Mouse (Mus musculus): ENCODE data around the gene Zcchc24.
A peak's percentile ranks its signal among the peaks of the same experiment; 100 is the strongest.

The Zcchc24 gene

DNA sequence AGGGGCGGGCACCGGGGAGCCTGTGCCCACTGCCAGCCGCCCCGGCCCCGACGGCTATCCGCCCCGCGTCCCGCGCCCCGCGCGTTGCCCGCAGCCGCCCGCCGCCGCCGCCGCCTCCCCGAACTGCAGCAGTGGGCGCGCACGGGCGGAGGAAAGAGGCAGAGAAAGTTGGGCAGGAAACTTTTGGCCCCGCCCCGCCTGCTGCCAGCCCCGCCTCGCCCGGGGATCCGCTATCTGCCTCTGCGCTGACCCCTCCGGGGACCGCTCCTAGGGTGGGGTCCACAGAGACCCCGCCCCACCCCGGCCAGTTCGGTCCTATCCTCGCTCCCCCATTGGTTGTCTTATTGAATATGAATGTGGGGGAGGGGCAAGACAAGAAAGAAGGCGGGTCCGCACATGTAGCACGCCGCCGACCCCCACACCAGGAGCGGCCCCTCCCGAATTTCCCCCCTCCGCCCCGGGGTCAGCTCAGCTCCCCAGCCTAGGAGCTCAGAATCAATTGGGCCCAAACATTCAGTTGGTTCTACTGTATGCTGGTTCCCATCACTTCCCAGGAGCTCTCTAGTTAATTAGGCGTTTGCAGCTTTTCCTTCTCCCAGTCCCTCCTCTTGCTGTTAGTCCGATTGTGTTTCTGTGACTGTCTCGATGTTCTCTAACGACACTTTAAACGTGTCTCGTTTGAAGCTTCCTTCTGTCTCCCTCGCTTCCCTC lies at the start of gene Zcchc24:
Gene Zcchc24 (minus strand): TSS at position 125 of the 711 bp plus-strand sequence.
- peak; percentile 95 for DNase-seq (ENCODE audit: low read depth, low spot score)

DNA sequence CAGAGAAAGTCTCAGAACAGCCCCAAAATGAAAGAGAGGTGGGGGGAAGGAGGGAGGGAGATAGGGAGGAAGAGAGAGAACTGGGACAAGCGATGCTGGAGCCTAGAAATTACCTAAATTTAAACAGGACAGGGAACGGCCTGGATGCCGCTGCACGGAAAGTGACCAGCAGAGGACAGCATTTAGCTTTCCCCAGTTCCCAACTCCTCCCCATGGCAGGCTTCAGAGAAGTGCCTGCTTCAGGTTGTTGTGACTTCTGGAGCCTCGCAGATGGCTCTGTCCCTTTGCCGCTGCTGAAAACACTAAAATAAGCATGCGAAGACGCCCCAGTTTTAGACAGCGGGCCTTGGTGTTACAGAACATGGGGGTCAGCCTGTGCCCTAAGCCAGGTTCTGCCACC lies 47.6 kb upstream of the Zcchc24 start:
- peak; percentile 79 for DNase-seq (ENCODE audit: low read depth, low spot score)

DNA sequence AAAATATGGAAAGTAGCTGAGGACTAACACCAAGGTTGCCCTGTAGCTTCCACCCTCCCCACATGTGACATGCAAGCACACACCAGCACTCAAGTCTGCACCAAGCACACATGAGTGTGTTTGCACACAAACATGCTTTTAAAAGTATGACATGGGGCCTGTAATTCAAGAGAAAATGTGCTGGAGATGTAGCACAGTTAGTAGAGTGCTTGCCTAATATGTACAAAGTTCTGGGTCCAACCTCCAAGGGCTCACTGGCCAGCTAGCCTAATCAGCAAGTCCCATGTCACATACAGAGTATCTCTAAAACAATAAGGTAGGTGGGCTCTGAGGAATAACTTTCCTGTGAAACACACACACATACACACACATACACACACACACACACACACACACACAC lies 45.3 kb upstream of the Zcchc24 start:
- no peak for DNase-seq (ENCODE audit: low read depth, low spot score)

- DNase-seq (ENCODE audit: low read depth, low spot score): peak; percentile 77
Observed at GRCm38 (mm10) chr14:25811026-25811425, 42.2 kb upstream of the Zcchc24 start.

- DNase-seq (ENCODE audit: low read depth, low spot score): no peak
Observed at GRCm38 (mm10) chr14:25806561-25806960, 37.7 kb upstream of the Zcchc24 start.

DNA sequence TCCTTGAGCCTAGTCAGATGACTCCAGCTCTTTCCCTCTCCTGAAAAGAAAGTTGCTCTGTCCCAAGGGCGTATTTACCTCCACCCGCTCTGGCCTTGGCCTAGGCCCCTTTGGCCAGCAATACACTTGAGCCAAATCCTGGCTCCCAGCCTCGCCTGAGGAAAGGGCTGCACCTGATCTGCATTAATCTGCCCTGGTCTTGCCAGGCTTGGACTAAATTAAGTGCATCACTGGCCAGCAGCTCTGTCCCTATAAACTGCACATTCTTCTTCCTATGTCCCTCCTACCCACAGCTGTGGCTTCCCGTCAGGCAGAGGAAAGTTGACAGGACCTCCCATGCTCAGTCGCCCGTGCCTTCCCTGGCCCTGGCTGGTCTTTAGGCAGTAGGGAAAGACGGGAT lies 37.0 kb upstream of the Zcchc24 start:
- no peak for DNase-seq (ENCODE audit: low read depth, low spot score)

GRCm38 (mm10) chr14:25803246-25803809 lies 34.5 kb upstream of the Zcchc24 start:
- DNase-seq (ENCODE audit: low read depth, low spot score): no peak

GRCm38 (mm10) chr14:25802511-25802910 lies 33.7 kb upstream of the Zcchc24 start:
- DNase-seq (ENCODE audit: low read depth, low spot score): no peak

- DNase-seq (ENCODE audit: low read depth, low spot score): peak; percentile 83
Observed at GRCm38 (mm10) chr14:25800166-25800960, 31.5 kb upstream of the Zcchc24 start.

DNA sequence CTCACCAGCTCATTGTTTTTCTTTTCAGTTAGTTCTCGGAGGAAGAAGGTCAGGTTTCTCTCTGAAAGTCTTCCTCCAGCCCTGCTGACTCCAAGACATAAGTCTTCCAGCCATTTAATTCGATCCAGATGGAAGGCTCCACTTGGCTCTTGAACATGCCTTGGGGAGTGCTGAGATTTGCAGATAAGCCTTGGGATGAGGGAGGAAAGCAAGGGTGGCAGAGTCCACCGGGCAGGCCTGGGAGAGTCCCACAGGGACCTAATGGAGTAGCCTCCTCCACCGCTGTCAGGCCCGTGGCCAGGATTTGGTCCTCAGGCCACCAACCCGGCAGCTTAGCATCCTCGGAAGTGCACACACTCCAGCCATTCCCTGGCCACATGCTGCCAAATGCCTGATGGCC lies 27.8 kb upstream of the Zcchc24 start:
- DNase-seq (ENCODE audit: low read depth, low spot score): no peak

GRCm38 (mm10) chr14:25795561-25796174 lies 26.8 kb upstream of the Zcchc24 start:
- DNase-seq (ENCODE audit: low read depth, low spot score): no peak

DNA sequence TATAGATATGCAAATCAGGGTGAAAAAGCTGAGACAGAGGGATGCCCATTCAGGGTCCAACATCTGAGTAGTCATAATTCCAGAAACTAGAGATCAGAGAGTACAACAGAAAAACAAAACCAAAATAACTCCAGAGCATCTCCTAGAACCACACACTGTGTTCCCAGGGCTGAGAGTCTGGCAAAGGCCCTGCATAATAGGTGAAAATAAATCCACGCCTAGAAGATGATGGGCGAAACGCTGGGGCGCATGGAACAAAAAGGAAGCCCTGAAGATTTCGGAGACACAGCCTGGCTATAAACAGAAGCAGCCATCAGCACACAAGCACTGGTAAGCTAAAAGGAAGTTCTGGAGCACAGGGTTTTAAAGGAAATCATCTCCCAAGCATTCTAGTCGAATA lies 26.2 kb upstream of the Zcchc24 start:
- DNase-seq (ENCODE audit: low read depth, low spot score): no peak

DNA sequence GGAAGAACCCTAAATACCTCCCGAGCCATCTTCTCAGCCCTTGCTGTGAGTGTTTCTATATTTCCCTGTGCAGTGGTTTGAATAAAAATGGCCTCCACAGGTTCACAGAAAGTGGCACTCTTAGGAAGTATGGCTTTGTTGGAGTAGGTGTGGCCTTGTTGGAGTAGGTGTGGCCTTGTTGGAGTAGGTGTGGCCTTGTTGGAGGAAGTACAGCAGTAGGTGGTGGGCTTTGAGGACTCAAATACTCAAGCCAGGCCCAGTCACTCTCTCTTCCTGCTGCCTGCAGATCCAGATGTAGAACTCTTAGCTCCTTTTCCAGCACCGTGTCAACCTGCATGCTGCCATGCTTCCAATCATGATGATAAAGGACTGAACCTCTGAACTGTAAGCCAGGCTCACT lies 25.5 kb upstream of the Zcchc24 start:
- DNase-seq (ENCODE audit: low read depth, low spot score): peak; percentile 58

GRCm38 (mm10) chr14:25790768-25791302 lies 22.0 kb upstream of the Zcchc24 start:
- no peak for DNase-seq (ENCODE audit: low read depth, low spot score)

GRCm38 (mm10) chr14:25789946-25790345 lies 21.1 kb upstream of the Zcchc24 start:
- no peak for DNase-seq (ENCODE audit: low read depth, low spot score)

- no peak for DNase-seq (ENCODE audit: low read depth, low spot score)
Observed at GRCm38 (mm10) chr14:25789207-25789606, 20.4 kb upstream of the Zcchc24 start.

GRCm38 (mm10) chr14:25788201-25788600 lies 19.4 kb upstream of the Zcchc24 start:
- no peak for DNase-seq (ENCODE audit: low read depth, low spot score)

- no peak for DNase-seq (ENCODE audit: low read depth, low spot score)
Observed at GRCm38 (mm10) chr14:25787387-25787910, 18.6 kb upstream of the Zcchc24 start.

GRCm38 (mm10) chr14:25786959-25787358 lies 18.1 kb upstream of the Zcchc24 start:
- DNase-seq (ENCODE audit: low read depth, low spot score): no peak

DNA sequence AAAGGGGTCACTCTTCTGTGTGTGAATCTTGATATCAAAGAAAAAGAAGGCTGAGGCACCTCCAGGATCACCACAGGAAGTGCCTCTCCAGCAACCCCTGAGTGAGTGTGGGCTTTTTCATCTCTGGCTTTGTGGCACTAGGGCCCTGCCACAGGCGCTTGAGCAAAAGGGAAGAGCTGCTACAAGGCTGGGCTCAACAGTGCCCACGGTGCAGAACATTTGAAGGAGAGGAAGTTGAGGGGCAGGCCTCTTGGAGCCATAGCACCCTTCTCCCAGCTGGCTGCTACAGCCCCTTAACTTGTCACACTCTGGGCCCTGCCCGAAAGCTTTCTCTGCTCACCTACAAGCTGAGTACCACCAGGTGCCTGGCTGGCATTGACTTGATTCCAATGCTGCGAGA lies 16.4 kb upstream of the Zcchc24 start:
- no peak for DNase-seq (ENCODE audit: low read depth, low spot score)

DNA sequence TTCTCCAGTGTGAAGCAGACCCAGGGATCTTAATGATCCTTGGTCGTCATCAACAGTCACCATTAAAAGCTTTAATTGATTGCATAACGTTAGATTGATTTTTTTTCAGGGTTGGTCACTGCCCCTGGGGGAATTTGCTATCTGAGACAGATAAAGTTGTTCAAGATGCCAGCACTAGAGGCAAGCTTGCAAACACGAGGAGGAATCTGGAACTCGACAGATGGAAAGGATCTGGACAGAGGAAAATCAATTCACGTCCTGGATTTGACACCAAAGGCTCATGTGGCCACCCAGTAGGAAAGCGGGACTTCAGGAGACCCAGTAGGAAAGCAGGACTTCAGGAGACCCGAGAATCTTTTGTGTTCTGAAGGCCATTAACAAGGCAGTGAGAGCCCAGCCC lies 14.4 kb upstream of the Zcchc24 start:
- no peak for DNase-seq (ENCODE audit: low read depth, low spot score)

- no peak for DNase-seq (ENCODE audit: low read depth, low spot score)
Observed at GRCm38 (mm10) chr14:25780601-25781000, 11.8 kb upstream of the Zcchc24 start.
